Mouse (Mus musculus) small intestine, adult 2 months (tissue): ENCODE data around the gene Tm4sf20. TPM values are rescaled to one million over a fixed set of nuclear protein-coding genes. Genes with fewer than 3 reads are reported as not detected.

Source experiments
- H3K27ac ChIP-seq: fragments of 200-500 bp; 2 replicates; pipeline ENCODE4 v1.5.1; 2012; ENCODE audit warnings: low read depth, low read length, control low read depth, inconsistent platforms; ENCODE audit not compliant: insufficient read depth
- H3K27me3 ChIP-seq: fragments of 200-500 bp; 2 replicates; pipeline ENCODE4 v1.6.1; 2012; ENCODE audit warnings: mild to moderate bottlenecking, moderate library complexity, low read length, inconsistent platforms; ENCODE audit not compliant: control insufficient read depth, insufficient read depth
- H3K36me3 ChIP-seq: fragments of 200-500 bp; 2 replicates; pipeline ENCODE4 v1.6.1; 2012; ENCODE audit warnings: mild to moderate bottlenecking, low read length, control low read depth, inconsistent platforms; ENCODE audit not compliant: control insufficient read depth, insufficient read depth
- H3K4me1 ChIP-seq: fragments of 200-500 bp; 2 replicates; pipeline ENCODE4 v1.6.1; 2012; ENCODE audit warnings: low read length, inconsistent platforms, mixed read lengths; ENCODE audit not compliant: control insufficient read depth, insufficient read depth, insufficient read length
- H3K4me3 ChIP-seq: fragments of 200-500 bp; 2 replicates; pipeline ENCODE4 v1.5.1; 2012; ENCODE audit warnings: low read depth, mild to moderate bottlenecking, control low read depth, inconsistent platforms, low read length, moderate library complexity
- CTCF ChIP-seq: fragments of 200-500 bp; IDR thresholded peaks from 2 replicates; pipeline ENCODE4 v1.5.1; 2012; ENCODE audit warnings: low read depth, mild to moderate bottlenecking, control low read depth, inconsistent platforms, low read length, moderate library complexity, mixed read lengths; ENCODE audit not compliant: insufficient replicate concordance, insufficient read length; ENCODE audit errors: extremely low read depth
- POLR2A ChIP-seq: fragments of 200-500 bp; IDR thresholded peaks from 2 replicates; pipeline ENCODE4 v1.6.1; 2012; ENCODE audit warnings: low read depth, mild to moderate bottlenecking, control low read depth, inconsistent platforms, low read length, moderate library complexity
- WGBS: fragments of 180-500 bp; shearing (Covaris S2); methylation state at CpG from one replicate; pipeline ENCODE4 v1.1.7; 2018; 5-methylcytosine and 5-hydroxymethylcytosine counted together
- polyA plus RNA-seq: library from polyadenylated mRNA; depleted of rRNA; stranded (reverse); fragments of >200 nt; gene quantifications from 2 replicates; pipeline ENCODE4 v1.2.3, GENCODE M21; 2012

Gene Tm4sf20
- polyA plus RNA-seq, 1 experiment, result 38.1 TPM

- no peaks in the 10 kb centered on the region for H3K36me3 ChIP-seq
- H3K4me3 ChIP-seq, result no peak overlapping the region
- H3K27me3 ChIP-seq, result no peaks in the 10 kb centered on the region
- TF ChIP-seq POLR2A (no peak), CTCF (no peak)
- H3K27ac ChIP-seq, result no peak overlapping the region
- 88% methylated on average over 3 of the region's 3 CpGs for WGBS
- 0 out of 2 replicates have a peak, but pooled peaks cover 2% of the 10 kb centered on the region for H3K4me1 ChIP-seq
These were observed 24.8 kb upstream of the Tm4sf20 start for GRCm38 (mm10) chr1:82793110-82793509.

- 94% methylated on average over 6 of the region's 6 CpGs for WGBS
These were observed 24.0 kb upstream of the Tm4sf20 start for GRCm38 (mm10) chr1:82792238-82792637.

GRCm38 (mm10) chr1:82791105-82791504, 22.8 kb upstream of the Tm4sf20 start:
- TF ChIP-seq POLR2A, result no peak
- no peak for TF ChIP-seq CTCF
- peaks cover 2% of the 10 kb centered on the region; the same call in 1 of the 2 replicates for H3K4me1 ChIP-seq
- 91% methylated on average over 11 of the region's 11 CpGs for WGBS
- H3K36me3 ChIP-seq, result no peaks in the 10 kb centered on the region
- H3K27ac ChIP-seq, result no peak overlapping the region
- no peak overlapping the region for H3K4me3 ChIP-seq
- H3K27me3 ChIP-seq, result no peaks in the 10 kb centered on the region

More at GRCm38 (mm10) chr1:82792238-82792637, 24.0 kb upstream of the Tm4sf20 start:
- H3K27ac ChIP-seq, result no peak overlapping the region
- no peaks in the 10 kb centered on the region for H3K27me3 ChIP-seq
- H3K4me3 ChIP-seq, result no peak overlapping the region
- H3K36me3 ChIP-seq, result no peaks in the 10 kb centered on the region
- 0 out of 2 replicates have a peak, but pooled peaks cover 2% of the 10 kb centered on the region for H3K4me1 ChIP-seq
- no peak for TF ChIP-seq CTCF
- no peak for TF ChIP-seq POLR2A

- TF ChIP-seq CTCF (no peak), POLR2A (no peak)
- Histone ChIP-seq H3K36me3 (no peaks in the 10 kb centered on the region), H3K27ac (no peak overlapping the region), H3K27me3 (no peaks in the 10 kb centered on the region), H3K4me1 (peaks cover 9% of the 10 kb centered on the region), H3K4me3 (no peak overlapping the region)
- 69% methylated on average over 7 of the region's 7 CpGs for WGBS
These were observed 19.8 kb upstream of the Tm4sf20 start for GRCm38 (mm10) chr1:82788070-82788469.

GRCm38 (mm10) chr1:82787414-82787813, 19.2 kb upstream of the Tm4sf20 start:
- WGBS, result 0% methylated on average over 2 of the region's 2 CpGs
- no peaks in the 10 kb centered on the region for H3K36me3 ChIP-seq
- TF ChIP-seq POLR2A, result no peak
- peak; percentile 59; the same call in 1 of the 2 replicates for TF ChIP-seq CTCF
- H3K27me3 ChIP-seq, result no peaks in the 10 kb centered on the region
- peaks cover 14% of the 10 kb centered on the region for H3K4me1 ChIP-seq
- no peak overlapping the region for H3K27ac ChIP-seq
- no peak overlapping the region for H3K4me3 ChIP-seq

- Histone ChIP-seq H3K27me3 (no peaks in the 10 kb centered on the region), H3K4me1 (peaks cover 18% of the 10 kb centered on the region), H3K27ac (peak overlapping the region; percentile 70), H3K4me3 (no peak overlapping the region), H3K36me3 (no peaks in the 10 kb centered on the region)
- WGBS, result 32% methylated on average over 6 of the region's 6 CpGs
- TF ChIP-seq CTCF (no peak), POLR2A (no peak)
These were observed 17.3 kb upstream of the Tm4sf20 start for GRCm38 (mm10) chr1:82785546-82785945.

- Histone ChIP-seq H3K27me3 (no peaks in the 10 kb centered on the region), H3K4me3 (no peak overlapping the region), H3K27ac (no peak overlapping the region), H3K4me1 (peaks cover 31% of the 10 kb centered on the region), H3K36me3 (no peaks in the 10 kb centered on the region)
- TF ChIP-seq CTCF, result no peak
- no peak for TF ChIP-seq POLR2A
- 77% methylated on average over 3 of the region's 3 CpGs for WGBS
These were observed 15.3 kb upstream of the Tm4sf20 start for GRCm38 (mm10) chr1:82783559-82783958.
